Mouse (Mus musculus): ENCODE data around the gene Ddx39.

Gene Ddx39

GRCm38 (mm10) chr8:83699566-83699965 is 15.4 kb upstream of the Ddx39 start:
- peak; percentile 27 for DNase-seq (ENCODE audit: low spot score)

GRCm38 (mm10) chr8:83700423-83701085 is 14.4 kb upstream of the Ddx39 start:
- DNase-seq (ENCODE audit: low spot score) = no peak

DNA sequence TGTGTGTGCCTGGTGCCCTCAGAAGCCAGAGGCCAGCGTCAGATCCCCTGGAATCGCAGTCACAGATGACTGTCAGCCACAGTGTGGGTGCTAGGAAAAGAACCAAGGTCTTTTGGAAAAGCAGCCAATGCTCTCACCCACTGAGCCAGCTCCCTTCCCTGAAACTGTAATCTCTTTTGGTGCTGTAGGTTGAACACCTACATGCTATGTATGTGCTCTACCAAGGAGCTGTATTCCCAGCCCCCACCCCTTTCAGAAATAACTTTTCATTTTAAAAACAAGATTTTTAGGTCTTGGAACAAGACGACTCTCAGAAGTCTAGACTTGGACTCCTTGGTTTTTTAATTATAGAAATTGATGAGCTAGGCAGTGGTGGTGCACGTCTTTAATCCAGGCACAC is 11.6 kb upstream of the Ddx39 start:
- no peak for DNase-seq (ENCODE audit: low spot score)

DNA sequence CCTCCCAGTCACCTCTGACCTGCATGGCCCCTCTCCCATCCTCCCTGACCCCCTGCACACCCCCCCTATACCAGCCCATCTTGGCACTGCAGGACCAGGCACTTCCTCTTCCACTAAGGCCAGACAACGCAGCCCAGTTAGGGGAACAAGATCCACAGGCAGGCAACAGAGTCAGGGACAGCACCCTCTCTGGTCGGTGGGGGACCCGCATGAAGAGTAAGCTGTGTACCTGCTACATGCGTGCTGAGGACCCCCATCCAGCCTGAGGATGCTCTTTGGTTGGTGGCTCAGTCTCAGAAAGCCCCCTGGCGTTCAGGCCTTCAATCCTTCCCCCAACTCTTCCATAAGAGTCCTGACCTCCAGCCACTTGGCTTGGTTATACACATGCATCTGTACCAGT is 8.6 kb upstream of the Ddx39 start:
- no peak for DNase-seq (ENCODE audit: low spot score)

DNA sequence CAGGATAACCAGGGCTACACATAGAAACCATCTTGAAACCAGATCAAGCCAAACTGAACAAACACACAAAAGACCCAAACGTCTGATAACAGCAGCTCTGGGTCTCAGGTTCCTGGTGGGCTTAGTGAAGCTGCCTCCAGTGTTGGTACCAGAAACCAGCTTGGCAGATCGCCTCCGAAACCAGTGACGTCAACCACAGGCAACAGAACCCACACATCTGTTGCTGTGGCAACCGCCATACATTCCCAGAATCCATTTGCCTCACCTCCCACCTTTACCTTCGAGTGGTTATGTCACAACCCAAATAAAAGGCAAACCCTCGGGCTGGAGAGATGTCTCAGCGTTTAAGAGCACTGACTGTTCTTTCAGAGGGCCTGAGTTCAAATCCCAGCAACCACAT is 7.4 kb upstream of the Ddx39 start:
- DNase-seq (ENCODE audit: low spot score) = no peak

GRCm38 (mm10) chr8:83714676-83715030 is 324 bp upstream of the Ddx39 start:
- no peak for DNase-seq (ENCODE audit: low spot score)

- no peak for DNase-seq (ENCODE audit: low spot score)
Measured at GRCm38 (mm10) chr8:83715771-83716170, 794 bp downstream of the Ddx39 start.

DNA sequence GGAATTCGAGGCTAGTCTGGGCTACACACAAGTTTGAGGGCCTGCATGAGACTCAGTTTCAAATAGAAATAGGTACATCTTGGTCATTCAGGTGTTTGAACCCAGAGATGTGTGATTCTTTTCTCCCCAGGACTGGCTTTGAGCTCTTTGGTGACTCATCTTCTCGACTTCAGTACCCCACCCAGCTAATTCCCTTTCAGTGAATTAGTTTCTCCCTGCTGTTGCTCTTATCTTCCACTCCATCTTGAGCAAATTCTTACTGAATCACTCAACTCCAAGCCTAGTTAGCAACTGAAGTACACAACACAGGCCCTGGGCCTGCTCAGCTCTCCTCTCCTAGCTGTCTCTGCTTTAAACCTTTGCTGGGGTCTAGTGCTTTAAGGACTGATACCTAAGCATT is 1.6 kb downstream of the Ddx39 start:
- peak; percentile 76 for DNase-seq (ENCODE audit: low spot score)

GRCm38 (mm10) chr8:83719048-83719447 is 4.1 kb downstream of the Ddx39 start:
- DNase-seq (ENCODE audit: low spot score) = no peak

DNA sequence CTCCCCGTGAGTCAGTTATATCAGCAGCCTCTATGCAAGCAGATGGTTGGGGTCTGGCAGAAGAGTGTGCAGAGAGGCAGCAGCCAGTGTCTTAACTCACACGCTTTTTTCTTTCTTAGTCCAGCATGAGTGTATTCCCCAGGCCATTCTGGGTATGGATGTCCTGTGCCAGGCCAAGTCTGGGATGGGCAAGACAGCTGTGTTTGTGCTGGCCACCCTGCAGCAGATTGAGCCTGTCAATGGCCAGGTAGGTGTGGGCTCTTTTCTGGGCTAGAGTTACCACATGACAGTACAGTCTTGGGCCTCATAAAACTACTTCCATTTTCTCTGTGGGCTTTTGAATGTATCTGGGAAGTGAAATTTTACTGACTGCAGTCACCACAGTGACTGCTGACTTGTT is 4.7 kb downstream of the Ddx39 start:
- DNase-seq (ENCODE audit: low spot score) = no peak

DNA sequence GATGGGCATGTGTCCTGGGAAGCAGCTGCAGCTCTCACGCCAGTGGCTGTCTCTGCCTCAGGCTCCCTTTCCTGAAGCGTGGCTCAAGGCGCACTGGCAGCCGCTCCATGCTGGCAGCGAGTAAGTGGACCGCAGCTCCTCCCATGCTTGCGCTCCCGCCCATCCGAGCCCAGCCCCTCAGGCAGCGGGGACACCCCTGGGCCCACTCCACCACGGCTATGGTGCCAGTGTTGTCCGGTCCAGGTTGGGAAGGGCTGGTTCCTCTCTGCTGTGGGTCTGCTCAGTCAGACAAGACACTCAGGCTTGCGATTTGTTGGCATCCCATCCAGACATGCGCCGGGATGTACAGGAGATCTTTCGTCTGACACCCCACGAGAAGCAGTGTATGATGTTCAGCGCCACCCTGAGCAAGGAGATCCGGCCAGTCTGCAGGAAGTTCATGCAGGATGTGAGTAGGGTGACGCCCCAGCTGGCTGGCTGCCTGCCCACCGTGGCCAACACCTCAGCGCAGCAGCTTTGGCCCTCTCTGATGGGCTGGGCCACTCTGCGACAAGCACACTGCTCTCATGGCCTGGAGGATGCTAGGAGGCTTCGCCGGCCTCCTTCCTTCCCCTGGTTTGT is 6.5 kb downstream of the Ddx39 start:
- DNase-seq (ENCODE audit: low spot score) = no peak

- DNase-seq (ENCODE audit: low spot score) = no peak
Measured at GRCm38 (mm10) chr8:83722631-83723030, 7.7 kb downstream of the Ddx39 start.

DNA sequence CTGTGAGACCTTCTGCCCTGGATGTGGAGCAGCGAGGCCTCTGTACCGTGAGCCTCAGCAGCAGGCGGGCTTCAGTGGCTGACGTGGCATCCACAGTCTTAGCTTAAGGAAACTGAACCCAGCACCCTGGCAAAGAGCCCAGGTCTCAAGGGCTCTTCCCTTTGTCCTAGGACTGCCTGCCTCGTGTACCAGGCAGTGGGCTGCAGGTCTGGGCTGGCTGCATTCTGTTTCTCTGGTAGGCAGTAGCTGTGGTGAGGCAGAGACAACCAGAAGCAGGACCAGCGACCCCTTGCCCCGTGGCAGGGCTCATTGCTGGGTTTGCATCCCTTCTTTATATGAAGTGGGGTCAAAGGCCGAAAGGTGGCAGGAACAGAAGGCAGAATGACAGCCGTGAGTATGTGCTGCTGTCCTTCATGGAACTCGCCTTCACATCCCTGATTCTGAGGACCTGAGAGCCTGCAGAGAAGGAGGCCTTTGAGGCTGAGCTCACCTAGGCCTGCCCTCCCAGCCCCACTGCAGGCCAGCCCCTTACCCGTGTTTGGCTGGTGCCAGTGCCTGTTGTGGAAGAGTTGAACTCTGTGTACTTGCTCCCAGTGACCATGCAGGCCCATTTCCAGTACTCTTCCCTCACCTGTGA is 8.6 kb downstream of the Ddx39 start:
- DNase-seq (ENCODE audit: low spot score) = no peak

- peak; percentile 69 for DNase-seq (ENCODE audit: low spot score)
Measured at GRCm38 (mm10) chr8:83724697-83725482, 9.9 kb downstream of the Ddx39 start.

DNA sequence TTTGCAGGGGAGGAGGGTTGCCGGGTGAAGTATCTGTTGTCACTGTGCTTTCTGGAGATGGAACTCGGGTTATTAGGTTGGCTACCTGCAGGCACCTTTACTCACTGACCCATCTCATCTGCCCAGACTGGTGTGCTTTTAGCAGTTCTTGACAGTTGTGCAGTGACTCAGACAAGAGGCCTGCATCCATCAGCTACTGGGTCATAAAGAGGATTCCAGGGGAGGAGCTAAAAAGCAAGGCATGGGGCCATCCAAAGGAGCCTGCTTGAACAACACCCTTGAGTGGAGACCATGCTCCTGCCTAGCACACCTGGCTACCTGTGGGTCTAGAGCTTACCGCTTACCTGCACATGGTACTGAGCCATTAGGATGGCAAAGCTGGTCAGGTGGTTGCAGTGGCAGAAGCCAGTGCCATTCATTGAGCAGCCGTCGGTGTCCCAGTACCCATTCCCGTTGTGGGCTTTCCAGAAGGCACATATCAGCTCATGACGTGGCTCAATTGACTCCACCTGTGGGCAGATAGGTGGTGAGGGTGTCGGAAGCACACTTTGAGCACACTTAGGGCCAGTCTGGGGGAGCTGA is 10.6 kb downstream of the Ddx39 start:
- DNase-seq (ENCODE audit: low spot score) = no peak

DNA sequence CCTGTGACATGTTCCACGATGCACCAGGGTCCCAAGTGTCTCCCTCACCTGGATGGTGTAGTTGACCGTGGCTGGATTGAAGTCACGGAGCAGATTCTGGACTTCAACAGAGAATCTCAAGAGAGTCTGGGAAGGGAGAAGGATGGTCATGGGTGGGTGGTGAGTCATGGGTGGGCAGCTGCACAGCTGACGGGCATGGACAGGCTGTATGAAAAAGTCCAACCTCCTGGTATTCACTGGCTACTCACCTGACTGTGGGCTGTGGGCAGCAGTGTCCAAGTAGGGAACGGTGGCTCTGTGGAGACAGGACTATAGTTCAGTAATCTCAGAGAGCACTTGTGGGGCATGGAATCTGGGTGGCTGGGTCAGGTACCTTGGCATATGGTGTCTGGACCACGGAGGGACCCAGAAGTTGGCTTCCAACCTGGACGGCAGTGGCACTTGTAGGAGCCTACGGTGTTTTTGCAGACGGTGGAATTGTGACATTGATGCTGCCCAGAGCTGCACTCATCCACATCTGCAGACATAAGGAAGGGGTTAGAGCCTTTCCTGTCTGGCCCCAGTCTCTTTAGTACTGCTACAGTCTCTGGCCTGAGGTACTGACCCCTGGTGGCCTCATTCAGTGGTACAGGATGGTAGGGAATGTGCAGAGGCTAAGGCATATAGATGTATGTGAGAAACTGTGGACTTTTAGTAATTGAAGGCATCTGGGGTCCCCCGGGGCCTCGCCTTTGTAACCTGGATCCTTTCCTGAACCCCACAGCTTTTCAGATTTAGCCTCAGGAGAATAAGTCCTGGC is 14.2 kb downstream of the Ddx39 start:
- DNase-seq (ENCODE audit: low spot score) = no peak

GRCm38 (mm10) chr8:83731906-83732305 is 16.9 kb downstream of the Ddx39 start:
- DNase-seq (ENCODE audit: low spot score) = no peak

DNA sequence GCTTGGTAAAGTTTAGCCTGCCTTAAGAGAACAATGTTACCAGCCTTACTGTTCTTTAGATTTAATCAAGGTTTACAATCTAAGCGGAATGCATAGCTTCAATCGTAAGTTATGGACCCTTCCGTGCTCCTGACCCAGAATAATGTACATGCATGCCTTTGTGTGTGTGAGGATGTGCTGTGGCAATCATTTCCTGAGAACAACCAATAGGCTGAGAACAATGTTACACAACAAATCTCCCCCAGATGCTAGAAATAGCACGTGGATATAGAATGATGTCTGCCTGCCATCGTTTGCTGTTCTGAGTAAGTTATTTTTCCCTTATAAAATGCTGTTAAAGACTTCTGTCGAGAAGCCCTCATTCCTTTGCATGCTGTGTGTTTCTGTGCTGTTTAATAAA is 17.9 kb downstream of the Ddx39 start:
- DNase-seq (ENCODE audit: low spot score) = no peak

- no peak for DNase-seq (ENCODE audit: low spot score)
Measured at GRCm38 (mm10) chr8:83736681-83737080, 21.7 kb downstream of the Ddx39 start.

GRCm38 (mm10) chr8:83737346-83737745 is 22.4 kb downstream of the Ddx39 start:
- DNase-seq (ENCODE audit: low spot score) = no peak

- DNase-seq (ENCODE audit: low spot score) = no peak
Measured at GRCm38 (mm10) chr8:83737852-83738562, 23.0 kb downstream of the Ddx39 start.
